Mouse (Mus musculus): Measurements from ENCODE around the gene Ap2a2. TPM values are rescaled to one million over a fixed set of nuclear protein-coding genes. Genes with fewer than 3 reads are reported as not detected.
A peak's percentile ranks its signal among the peaks of the same experiment; 100 is the strongest.

The Ap2a2 gene
- polyA plus RNA-seq, 1 experiment: 108 TPM

DNA sequence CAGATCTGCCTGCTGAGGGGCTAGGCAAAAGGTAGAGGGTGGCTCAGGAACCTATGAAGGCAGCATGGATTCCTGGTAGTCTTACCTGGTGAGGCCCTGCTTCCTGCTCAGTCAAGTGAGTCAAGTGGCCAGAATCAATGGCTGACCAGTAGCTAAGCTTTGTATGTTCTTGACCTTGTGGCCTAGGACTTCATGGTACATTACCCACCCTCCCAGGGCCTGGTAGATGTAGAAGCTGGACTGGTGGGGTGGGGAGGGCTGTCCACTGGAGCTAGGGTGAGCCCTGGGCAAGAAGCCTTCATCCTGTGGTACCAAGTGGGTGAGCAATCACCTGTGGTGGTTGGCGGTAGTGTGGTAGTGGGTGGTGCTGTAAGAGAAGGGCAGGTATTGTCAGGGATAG is 80.4 kb downstream of the Ap2a2 start:
- Histone ChIP-seq H3K9me3 (replicated peaks; ENCODE audit: control insufficient read depth, insufficient read depth, low read length, poor library complexity, severe bottlenecking) (no peaks in the 10 kb centered on the region), H3K27ac (ENCODE audit: insufficient read depth, low read length) (no peak overlapping the region), H3K9ac (ENCODE audit: low read depth, poor library complexity, severe bottlenecking) (no peak overlapping the region), H3K4me3 (ENCODE audit: low read depth, low read length) (no peak overlapping the region), H3K36me3 (ENCODE audit: control insufficient read depth, insufficient read depth, low read length, poor library complexity, severe bottlenecking) (no peaks in the 10 kb centered on the region), H3K4me1 (ENCODE audit: control insufficient read depth, insufficient read depth, low read length) (no peaks in the 10 kb centered on the region), H3K27me3 (ENCODE audit: control insufficient read depth, insufficient read depth, low read length, poor library complexity, severe bottlenecking) (no peaks in the 10 kb centered on the region)
- no peak for TF ChIP-seq EP300 (IDR thresholded peaks at IDR 0.05; ENCODE audit: insufficient read depth, low read depth, low read length)
- TF ChIP-seq POLR2A (IDR thresholded peaks at IDR 0.05; ENCODE audit: insufficient read depth, low read length): no peak
- TF ChIP-seq CTCF (IDR thresholded peaks at IDR 0.05; ENCODE audit: low read depth, low read length): no peak

GRCm38 (mm10) chr7:141643160-141643559 is 81.2 kb downstream of the Ap2a2 start:
- Histone ChIP-seq H3K9me3 (replicated peaks; ENCODE audit: control insufficient read depth, insufficient read depth, low read length, poor library complexity, severe bottlenecking) (no peaks in the 10 kb centered on the region), H3K4me1 (ENCODE audit: control insufficient read depth, insufficient read depth, low read length) (no peaks in the 10 kb centered on the region)

GRCm38 (mm10) chr7:141647083-141647482 is 85.1 kb downstream of the Ap2a2 start:
- H3K9me3 ChIP-seq (replicated peaks; ENCODE audit: control insufficient read depth, insufficient read depth, low read length, poor library complexity, severe bottlenecking): no peaks in the 10 kb centered on the region
- H3K4me1 ChIP-seq (ENCODE audit: control insufficient read depth, insufficient read depth, low read length): no peaks in the 10 kb centered on the region
- no peak overlapping the region for H3K27ac ChIP-seq (ENCODE audit: insufficient read depth, low read length)
- H3K27me3 ChIP-seq (ENCODE audit: control insufficient read depth, insufficient read depth, low read length, poor library complexity, severe bottlenecking): no peaks in the 10 kb centered on the region
- no peak overlapping the region for H3K4me3 ChIP-seq (ENCODE audit: low read depth, low read length)
- TF ChIP-seq EP300 (IDR thresholded peaks at IDR 0.05; ENCODE audit: insufficient read depth, low read depth, low read length) (no peak), CTCF (IDR thresholded peaks at IDR 0.05; ENCODE audit: low read depth, low read length) (no peak), POLR2A (IDR thresholded peaks at IDR 0.05; ENCODE audit: insufficient read depth, low read length) (no peak)
- H3K36me3 ChIP-seq (ENCODE audit: control insufficient read depth, insufficient read depth, low read length, poor library complexity, severe bottlenecking): no peaks in the 10 kb centered on the region
- no peak overlapping the region for H3K9ac ChIP-seq (ENCODE audit: low read depth, poor library complexity, severe bottlenecking)

More at GRCm38 (mm10) chr7:141643160-141643559, 81.2 kb downstream of the Ap2a2 start:
- no peak overlapping the region for H3K27ac ChIP-seq (ENCODE audit: insufficient read depth, low read length)
- H3K36me3 ChIP-seq (ENCODE audit: control insufficient read depth, insufficient read depth, low read length, poor library complexity, severe bottlenecking): no peaks in the 10 kb centered on the region
- no peaks in the 10 kb centered on the region for H3K27me3 ChIP-seq (ENCODE audit: control insufficient read depth, insufficient read depth, low read length, poor library complexity, severe bottlenecking)
- peak; percentile 77 for TF ChIP-seq CTCF (IDR thresholded peaks at IDR 0.05; ENCODE audit: low read depth, low read length)
- no peak for TF ChIP-seq EP300 (IDR thresholded peaks at IDR 0.05; ENCODE audit: insufficient read depth, low read depth, low read length)
- H3K9ac ChIP-seq (ENCODE audit: low read depth, poor library complexity, severe bottlenecking): no peak overlapping the region
- no peak overlapping the region for H3K4me3 ChIP-seq (ENCODE audit: low read depth, low read length)

- TF ChIP-seq EP300 (IDR thresholded peaks at IDR 0.05; ENCODE audit: insufficient read depth, low read depth, low read length) (no peak), POLR2A (IDR thresholded peaks at IDR 0.05; ENCODE audit: insufficient read depth, low read length) (no peak), CTCF (IDR thresholded peaks at IDR 0.05; ENCODE audit: low read depth, low read length) (no peak)
- no peaks in the 10 kb centered on the region for H3K36me3 ChIP-seq (ENCODE audit: control insufficient read depth, insufficient read depth, low read length, poor library complexity, severe bottlenecking)
- no peaks in the 10 kb centered on the region for H3K9me3 ChIP-seq (replicated peaks; ENCODE audit: control insufficient read depth, insufficient read depth, low read length, poor library complexity, severe bottlenecking)
- no peak overlapping the region for H3K27ac ChIP-seq (ENCODE audit: insufficient read depth, low read length)
- no peaks in the 10 kb centered on the region for H3K27me3 ChIP-seq (ENCODE audit: control insufficient read depth, insufficient read depth, low read length, poor library complexity, severe bottlenecking)
- H3K4me3 ChIP-seq (ENCODE audit: low read depth, low read length): no peak overlapping the region
- H3K9ac ChIP-seq (ENCODE audit: low read depth, poor library complexity, severe bottlenecking): no peak overlapping the region
- no peaks in the 10 kb centered on the region for H3K4me1 ChIP-seq (ENCODE audit: control insufficient read depth, insufficient read depth, low read length)
Observed at GRCm38 (mm10) chr7:141647815-141648214, 85.8 kb downstream of the Ap2a2 start.

DNA sequence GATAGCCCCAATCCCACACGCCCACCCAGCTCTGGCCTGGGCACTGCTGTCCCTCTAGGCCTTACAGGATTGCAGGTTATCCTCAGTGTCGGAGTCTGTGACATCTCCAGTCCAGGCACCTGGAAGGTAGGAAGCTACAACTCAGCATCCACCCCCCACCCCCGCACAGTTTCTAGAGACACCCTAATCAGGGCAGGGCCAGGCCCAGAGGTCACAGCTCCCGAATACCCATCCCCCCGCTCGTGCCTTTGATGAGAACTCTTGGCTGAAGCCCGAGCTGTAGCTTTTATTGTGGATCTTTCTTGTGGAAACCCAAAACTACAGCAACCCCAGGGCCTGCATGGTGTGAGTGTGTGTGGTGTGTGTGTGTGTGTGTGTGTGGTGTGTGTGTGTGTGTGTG is 90.2 kb downstream of the Ap2a2 start:
- no peak for TF ChIP-seq EP300 (IDR thresholded peaks at IDR 0.05; ENCODE audit: insufficient read depth, low read depth, low read length)
- no peak for TF ChIP-seq CTCF (IDR thresholded peaks at IDR 0.05; ENCODE audit: low read depth, low read length)
- TF ChIP-seq POLR2A (IDR thresholded peaks at IDR 0.05; ENCODE audit: insufficient read depth, low read length): no peak
- no peaks in the 10 kb centered on the region for H3K4me1 ChIP-seq (ENCODE audit: control insufficient read depth, insufficient read depth, low read length)
- H3K36me3 ChIP-seq (ENCODE audit: control insufficient read depth, insufficient read depth, low read length, poor library complexity, severe bottlenecking): no peaks in the 10 kb centered on the region
- no peak overlapping the region for H3K9ac ChIP-seq (ENCODE audit: low read depth, poor library complexity, severe bottlenecking)
- no peaks in the 10 kb centered on the region for H3K27me3 ChIP-seq (ENCODE audit: control insufficient read depth, insufficient read depth, low read length, poor library complexity, severe bottlenecking)
- H3K4me3 ChIP-seq (ENCODE audit: low read depth, low read length): no peak overlapping the region
- no peak overlapping the region for H3K27ac ChIP-seq (ENCODE audit: insufficient read depth, low read length)
- no peaks in the 10 kb centered on the region for H3K9me3 ChIP-seq (replicated peaks; ENCODE audit: control insufficient read depth, insufficient read depth, low read length, poor library complexity, severe bottlenecking)

DNA sequence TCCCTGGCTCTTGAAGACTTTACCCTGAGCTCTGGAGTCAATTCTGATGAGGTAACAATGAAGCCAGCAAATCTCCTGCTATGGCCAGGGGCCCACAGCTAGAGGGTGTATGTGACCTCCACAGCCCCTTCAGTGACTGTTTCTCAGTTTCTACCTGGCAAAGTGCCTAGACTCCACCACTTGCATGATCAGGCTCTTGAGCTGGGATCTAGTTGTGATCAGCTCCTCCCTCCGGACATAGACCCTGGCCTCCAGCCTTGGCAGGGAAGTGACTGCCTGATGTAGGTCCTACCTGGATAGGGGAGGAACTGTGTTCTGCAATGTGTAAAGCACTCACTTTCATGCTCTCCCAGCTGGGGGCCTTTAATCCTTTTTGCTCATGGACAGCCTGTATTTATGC is 98.4 kb downstream of the Ap2a2 start:
- Histone ChIP-seq H3K27me3 (ENCODE audit: control insufficient read depth, insufficient read depth, low read length, poor library complexity, severe bottlenecking) (no peaks in the 10 kb centered on the region), H3K36me3 (ENCODE audit: control insufficient read depth, insufficient read depth, low read length, poor library complexity, severe bottlenecking) (no peaks in the 10 kb centered on the region), H3K4me1 (ENCODE audit: control insufficient read depth, insufficient read depth, low read length) (no peaks in the 10 kb centered on the region), H3K9ac (ENCODE audit: low read depth, poor library complexity, severe bottlenecking) (no peak overlapping the region), H3K4me3 (ENCODE audit: low read depth, low read length) (no peak overlapping the region), H3K9me3 (replicated peaks; ENCODE audit: control insufficient read depth, insufficient read depth, low read length, poor library complexity, severe bottlenecking) (no peaks in the 10 kb centered on the region), H3K27ac (ENCODE audit: insufficient read depth, low read length) (no peak overlapping the region)
- TF ChIP-seq EP300 (IDR thresholded peaks at IDR 0.05; ENCODE audit: insufficient read depth, low read depth, low read length): no peak
- TF ChIP-seq CTCF (IDR thresholded peaks at IDR 0.05; ENCODE audit: low read depth, low read length): no peak
- TF ChIP-seq POLR2A (IDR thresholded peaks at IDR 0.05; ENCODE audit: insufficient read depth, low read length): no peak

Measured in ES-Bruce4 (cell line).